Mouse (Mus musculus) lung, embryonic 16.5 days (tissue): ENCODE measurements around the gene Gm11939. TPM values are rescaled to one million over a fixed set of nuclear protein-coding genes. Genes with fewer than 3 reads are reported as not detected.

ENCODE experiments used
- ATAC-seq: fragments of 200-750 bp; cut with Nextera tagmentation; 2 replicates; pipeline ENCODE4 v1.8.0; 2017; ENCODE audit warnings: low read depth, mild to moderate bottlenecking, moderate library complexity
- H3K27ac ChIP-seq: fragments of 300-500 bp; sonication (generic); 2 replicates; pipeline ENCODE4 v1.5.1; 2014; ENCODE audit warnings: mild to moderate bottlenecking, control low read depth, low read length
- H3K27me3 ChIP-seq: fragments of 300-500 bp; sonication (generic); 2 replicates; pipeline ENCODE4 v1.6.1; 2014; ENCODE audit warnings: low read depth, low read length, mixed read lengths; ENCODE audit not compliant: control insufficient read depth, insufficient read depth
- H3K36me3 ChIP-seq: fragments of 300-500 bp; sonication (generic); 2 replicates; pipeline ENCODE4 v1.6.1; 2014; ENCODE audit warnings: low read length; ENCODE audit not compliant: control insufficient read depth, insufficient read depth
- H3K4me1 ChIP-seq: fragments of 300-500 bp; sonication (generic); replicated peaks from 2 replicates; pipeline ENCODE4 v1.6.1; 2014; ENCODE audit warnings: low read length, mixed read lengths; ENCODE audit not compliant: control insufficient read depth, insufficient read depth
- H3K4me2 ChIP-seq: fragments of 300-500 bp; sonication (generic); 2 replicates; pipeline ENCODE4 v1.6.1; 2014; ENCODE audit warnings: low read depth, low read length, control low read depth
- H3K4me3 ChIP-seq: fragments of 300-500 bp; sonication (generic); 2 replicates; pipeline ENCODE4 v1.5.1; 2014; ENCODE audit warnings: mild to moderate bottlenecking, low read length, control low read depth
- H3K9ac ChIP-seq: fragments of 300-500 bp; sonication (generic); 2 replicates; pipeline ENCODE4 v1.6.1; 2014; ENCODE audit warnings: low read length, control low read depth
- H3K9me3 ChIP-seq: fragments of 300-500 bp; sonication (generic); 2 replicates; pipeline ENCODE4 v1.6.1; 2016; ENCODE audit warnings: low read length; ENCODE audit not compliant: control insufficient read depth
- WGBS: fragments of 180-500 bp; shearing (Covaris S2); extraction: QIAGEN DNeasy Blood & Tissue Kit; methylation state at CpG from one replicate; pipeline ENCODE4 v1.1.7; 2014; 5-methylcytosine and 5-hydroxymethylcytosine counted together
- polyA plus RNA-seq: library from polyadenylated mRNA; unstranded; fragments of >200 nt; fragmentation: Nextera tagmentation; extraction: Ambion mirVana; gene quantifications from 2 replicates; pipeline ENCODE4 v1.2.1, GENCODE M21; 2015

Gm11939 gene
- polyA plus RNA-seq, 1 experiment from 2014 or later = not detected

DNA sequence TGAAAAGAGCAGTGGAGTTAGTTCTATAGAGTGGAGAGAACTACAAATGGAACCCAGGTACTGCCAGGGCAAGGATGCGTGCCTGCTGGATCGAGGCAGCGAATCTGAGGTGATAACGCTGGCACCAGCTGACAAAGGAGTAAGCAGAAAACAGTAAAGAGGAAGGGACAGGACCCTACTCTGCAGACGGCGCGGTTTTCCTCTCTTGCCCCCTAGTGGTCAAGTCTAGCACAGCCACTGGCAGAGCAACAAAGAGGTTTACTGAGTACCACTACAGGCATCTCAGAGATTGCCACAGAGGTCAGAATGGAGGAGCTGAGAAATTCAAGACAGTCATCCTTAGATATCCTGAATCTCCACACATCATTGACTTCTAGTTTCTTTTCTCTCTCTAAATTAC lies 14.8 kb upstream of the Gm11939 start:
- H3K9ac ChIP-seq = peak overlapping the region; percentile 49; the same call in 1 of the 2 replicates
- no peaks in the 10 kb centered on the region for H3K27me3 ChIP-seq
- H3K4me1 ChIP-seq = 0 out of 2 replicates have a peak, but pooled peaks cover 2% of the 10 kb centered on the region
- WGBS = 1% methylated on average over 7 of the region's 7 CpGs
- H3K4me3 ChIP-seq = no peak overlapping the region
- H3K36me3 ChIP-seq = no peaks in the 10 kb centered on the region
- ATAC-seq = peak; percentile 70; the same call in 1 of the 2 replicates
- H3K9me3 ChIP-seq = no peaks in the 10 kb centered on the region
- H3K4me2 ChIP-seq = peak overlapping the region; percentile 39
- no peak overlapping the region for H3K27ac ChIP-seq

- no peak for ATAC-seq
- 54% methylated on average over 4 of the region's 4 CpGs for WGBS
- Histone ChIP-seq H3K27ac (no peak overlapping the region), H3K9me3 (no peaks in the 10 kb centered on the region), H3K9ac (no peak overlapping the region), H3K4me2 (no peak overlapping the region), H3K4me1 (0 out of 2 replicates have a peak, but pooled peaks cover 2% of the 10 kb centered on the region), H3K36me3 (no peaks in the 10 kb centered on the region), H3K4me3 (no peak overlapping the region), H3K27me3 (no peaks in the 10 kb centered on the region)
These were observed 13.9 kb upstream of the Gm11939 start for GRCm38 (mm10) chr11:99573164-99573563.

DNA sequence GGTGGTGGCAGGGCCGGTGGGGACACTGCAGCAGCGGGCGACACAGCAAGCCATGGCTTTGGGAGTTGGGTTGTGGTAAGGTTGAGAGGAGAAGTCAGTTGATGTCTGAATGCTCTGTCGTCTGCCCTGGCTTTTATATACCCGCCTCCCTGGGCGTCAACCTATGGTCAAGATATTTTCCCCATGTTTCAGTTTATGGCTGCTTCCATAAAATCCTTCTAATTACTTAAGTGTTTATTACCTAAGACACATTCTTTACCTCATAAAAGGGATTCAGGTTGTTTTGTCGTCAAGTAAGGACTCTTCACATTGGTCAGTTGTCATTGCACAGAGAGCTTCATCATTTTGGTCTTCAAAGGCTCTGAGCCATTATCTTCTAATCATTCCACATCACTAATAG lies 7.3 kb upstream of the Gm11939 start, which contains the start of gene Krtap3-1:
TSS of gene Krtap3-1 (minus strand) at position 101 of the 400 bp plus-strand sequence.
- H3K4me3 ChIP-seq = no peak within 1 kb of the TSS
- no peaks in the 10 kb centered on the region for H3K27me3 ChIP-seq
- no peaks in the 10 kb centered on the region for H3K4me1 ChIP-seq
- no peak within 1 kb of the TSS for H3K9ac ChIP-seq
- H3K4me2 ChIP-seq = no peak within 1 kb of the TSS
- WGBS = 91% methylated on average over 7 of the region's 7 CpGs
- H3K9me3 ChIP-seq = no peaks in the 10 kb centered on the region
- no peak within 1 kb of the TSS for H3K27ac ChIP-seq
- ATAC-seq = no peak
- H3K36me3 ChIP-seq = no peaks in the 10 kb centered on the region

DNA sequence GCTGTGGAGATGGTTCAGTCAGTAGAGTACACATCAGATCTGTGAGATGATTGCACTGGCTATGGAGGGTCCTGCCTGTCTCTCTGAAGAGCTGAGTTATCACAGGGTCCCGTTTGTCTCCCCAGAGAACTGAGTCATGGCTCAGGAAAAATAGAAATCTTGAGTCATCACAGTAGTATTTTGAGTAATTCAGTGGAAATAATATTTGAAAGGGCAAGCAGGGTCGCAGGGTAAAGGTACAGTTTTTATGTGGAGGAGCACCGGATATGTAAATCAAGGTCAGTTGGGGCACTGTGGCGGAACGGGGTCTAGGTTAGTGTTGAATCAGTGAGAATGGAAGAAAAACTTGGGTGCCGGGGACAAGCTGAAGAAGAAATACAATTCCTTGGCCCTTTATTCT lies 3.3 kb upstream of the Gm11939 start:
- H3K9me3 ChIP-seq = no peaks in the 10 kb centered on the region
- H3K4me3 ChIP-seq = no peak overlapping the region
- no peaks in the 10 kb centered on the region for H3K36me3 ChIP-seq
- 73% methylated on average over 6 of the region's 6 CpGs for WGBS
- H3K4me1 ChIP-seq = no peaks in the 10 kb centered on the region
- H3K4me2 ChIP-seq = no peak overlapping the region
- ATAC-seq = no peak
- no peak overlapping the region for H3K9ac ChIP-seq
- no peaks in the 10 kb centered on the region for H3K27me3 ChIP-seq
- H3K27ac ChIP-seq = no peak overlapping the region

DNA sequence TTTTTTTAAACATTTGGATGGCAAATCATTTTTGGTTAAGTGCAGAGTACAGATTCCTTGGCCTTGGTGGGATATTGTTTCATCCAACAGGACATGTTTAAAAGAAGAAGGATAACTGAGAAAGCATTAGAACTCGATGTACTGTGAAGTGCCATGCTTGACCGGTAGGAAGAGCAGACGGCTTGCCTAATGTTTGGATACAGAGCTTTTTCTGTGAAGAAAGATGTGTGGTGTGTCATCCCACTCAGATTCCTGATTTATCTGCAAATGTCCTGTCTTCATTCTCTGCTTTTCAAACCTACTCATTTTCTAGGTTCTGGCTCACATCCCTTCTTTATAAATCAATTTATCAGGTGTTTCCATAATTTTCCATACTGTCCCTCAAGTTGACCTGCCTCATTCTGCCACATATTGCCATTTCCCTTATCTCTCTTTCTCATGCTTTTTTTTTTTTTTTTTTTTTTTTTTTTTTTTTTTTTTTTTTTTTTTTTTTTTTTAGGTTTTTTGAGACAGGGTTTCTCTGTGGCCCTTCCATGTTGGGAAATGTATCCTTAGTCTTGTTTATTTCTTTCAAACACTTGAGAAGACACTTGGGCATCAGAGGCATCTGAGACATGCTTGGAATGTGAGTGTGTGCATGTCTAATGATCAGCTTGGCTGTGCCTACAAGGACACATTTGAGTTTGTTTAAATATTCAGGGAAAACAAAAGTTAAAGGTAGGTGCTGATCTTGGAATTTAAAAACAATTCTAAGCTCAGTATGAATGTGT lies 1.1 kb downstream of the Gm11939 start:
- no peaks in the 10 kb centered on the region for H3K27me3 ChIP-seq
- no peaks in the 10 kb centered on the region for H3K9me3 ChIP-seq
- no peak overlapping the region for H3K9ac ChIP-seq
- 61% methylated on average over 3 of the region's 3 CpGs for WGBS
- H3K27ac ChIP-seq = no peak overlapping the region
- H3K4me3 ChIP-seq = no peak overlapping the region
- no peaks in the 10 kb centered on the region for H3K4me1 ChIP-seq
- no peak overlapping the region for H3K4me2 ChIP-seq
- H3K36me3 ChIP-seq = no peaks in the 10 kb centered on the region
- ATAC-seq = no peak

- no peak within 1 kb of the TSS for H3K4me3 ChIP-seq
- WGBS = 76% methylated on average over 2 of the region's 2 CpGs
- H3K36me3 ChIP-seq = no peaks in the 10 kb centered on the region
- no peak within 1 kb of the TSS for H3K4me2 ChIP-seq
- no peaks in the 10 kb centered on the region for H3K4me1 ChIP-seq
- no peak within 1 kb of the TSS for H3K27ac ChIP-seq
- no peaks in the 10 kb centered on the region for H3K9me3 ChIP-seq
- no peaks in the 10 kb centered on the region for H3K27me3 ChIP-seq
- ATAC-seq = no peak
- no peak within 1 kb of the TSS for H3K9ac ChIP-seq
These were observed 2.5 kb downstream of the Gm11939 start, which contains the start of gene Krtap3-2 for GRCm38 (mm10) chr11:99556753-99557152. Krtap3-2 (minus strand) TSS chr11:99556853.

GRCm38 (mm10) chr11:99556195-99556594 lies 3.1 kb downstream of the Gm11939 start:
- 80% methylated on average over 2 of the region's 2 CpGs for WGBS
- H3K27me3 ChIP-seq = no peaks in the 10 kb centered on the region
- no peak overlapping the region for H3K4me2 ChIP-seq
- H3K9me3 ChIP-seq = no peaks in the 10 kb centered on the region
- H3K36me3 ChIP-seq = no peaks in the 10 kb centered on the region
- no peak overlapping the region for H3K4me3 ChIP-seq
- H3K9ac ChIP-seq = no peak overlapping the region
- no peak overlapping the region for H3K27ac ChIP-seq
- H3K4me1 ChIP-seq = no peaks in the 10 kb centered on the region
- no peak for ATAC-seq

- H3K4me3 ChIP-seq = no peak within 1 kb of the TSS
- no peak within 1 kb of the TSS for H3K4me2 ChIP-seq
- no peaks in the 10 kb centered on the region for H3K9me3 ChIP-seq
- no peaks in the 10 kb centered on the region for H3K36me3 ChIP-seq
- H3K4me1 ChIP-seq = no peaks in the 10 kb centered on the region
- H3K27ac ChIP-seq = no peak within 1 kb of the TSS
- no peak for ATAC-seq
- H3K27me3 ChIP-seq = no peaks in the 10 kb centered on the region
- WGBS = 68% methylated on average over 4 of the region's 4 CpGs
- H3K9ac ChIP-seq = no peak within 1 kb of the TSS
These were observed 8.5 kb downstream of the Gm11939 start, which contains the start of gene Krtap3-3 for GRCm38 (mm10) chr11:99550765-99551164. Krtap3-3 (minus strand) TSS chr11:99550865.

GRCm38 (mm10) chr11:99547892-99548291 lies 11.4 kb downstream of the Gm11939 start:
- no peaks in the 10 kb centered on the region for H3K27me3 ChIP-seq
- no peaks in the 10 kb centered on the region for H3K36me3 ChIP-seq
- no peak overlapping the region for H3K27ac ChIP-seq
- ATAC-seq = no peak
- H3K9me3 ChIP-seq = no peaks in the 10 kb centered on the region
- H3K4me1 ChIP-seq = no peaks in the 10 kb centered on the region
- no peak overlapping the region for H3K9ac ChIP-seq
- H3K4me2 ChIP-seq = no peak overlapping the region
- H3K4me3 ChIP-seq = no peak overlapping the region
